Mouse (Mus musculus): Measurements from ENCODE around the gene Sgms2.

Sgms2 gene

GRCm38 (mm10) chr3:131491361-131491925 lies at the start of gene Sgms2:
Gene Sgms2, minus strand, starts transcription at chr3:131491411.
- no peak for DNase-seq

DNA sequence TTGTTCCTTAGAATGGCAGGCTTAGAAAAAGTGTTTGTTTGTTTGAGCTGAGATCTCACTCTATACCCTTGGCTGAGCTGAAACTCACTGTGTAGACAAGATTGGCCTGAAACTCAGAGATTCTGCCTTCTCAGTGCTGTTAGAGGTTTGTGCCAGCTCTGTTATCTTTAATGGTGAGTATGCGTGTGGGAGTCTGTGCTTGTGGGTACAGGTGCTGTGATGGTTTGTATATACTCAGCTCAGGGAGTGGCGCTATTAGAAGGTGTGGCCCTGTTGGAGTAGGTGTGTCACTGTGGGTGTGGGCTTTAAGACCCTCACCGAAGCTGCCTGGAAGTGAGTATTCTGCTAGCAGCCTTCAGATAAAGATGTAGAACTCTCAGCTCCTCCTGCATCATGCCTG lies 34.0 kb upstream of the Sgms2 start:
- DNase-seq = no peak

DNA sequence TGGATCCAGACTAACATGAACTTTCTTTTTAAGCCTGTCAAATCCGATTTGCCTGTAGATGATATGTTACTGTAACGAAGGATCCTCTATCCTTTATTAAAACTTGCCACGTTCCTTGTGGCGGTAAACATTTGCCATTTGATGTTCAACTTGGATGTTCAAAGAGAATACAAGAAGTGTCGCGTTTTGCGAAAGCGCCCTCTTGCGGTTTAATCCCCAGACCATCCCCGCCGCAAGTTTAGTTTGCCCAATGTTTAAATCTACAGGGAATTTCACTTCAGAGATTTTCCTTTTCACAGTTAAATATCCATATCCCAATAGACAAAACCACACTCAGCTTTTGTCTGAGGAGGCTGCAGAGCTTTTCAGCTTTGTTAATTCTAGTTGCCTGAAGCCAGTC lies 33.6 kb upstream of the Sgms2 start:
- peak; percentile 12 to 20 for DNase-seq

GRCm38 (mm10) chr3:131524210-131524609 lies 33.0 kb upstream of the Sgms2 start:
- no peak for DNase-seq

GRCm38 (mm10) chr3:131523749-131524148 lies 32.5 kb upstream of the Sgms2 start:
- DNase-seq = no peak

- peak in 1 of 2 experiments; percentile 40 for DNase-seq
Observed at GRCm38 (mm10) chr3:131522243-131522642, 31.0 kb upstream of the Sgms2 start.

GRCm38 (mm10) chr3:131521206-131521605 lies 30.0 kb upstream of the Sgms2 start:
- DNase-seq = no peak

GRCm38 (mm10) chr3:131517756-131518155 lies 26.5 kb upstream of the Sgms2 start:
- DNase-seq = no peak

GRCm38 (mm10) chr3:131516332-131516999 lies 25.3 kb upstream of the Sgms2 start:
- DNase-seq = peak; percentile 16 to 29

GRCm38 (mm10) chr3:131511616-131512015 lies 20.4 kb upstream of the Sgms2 start:
- DNase-seq = no peak

- no peak for DNase-seq
Observed at GRCm38 (mm10) chr3:131508024-131508423, 16.8 kb upstream of the Sgms2 start.

DNA sequence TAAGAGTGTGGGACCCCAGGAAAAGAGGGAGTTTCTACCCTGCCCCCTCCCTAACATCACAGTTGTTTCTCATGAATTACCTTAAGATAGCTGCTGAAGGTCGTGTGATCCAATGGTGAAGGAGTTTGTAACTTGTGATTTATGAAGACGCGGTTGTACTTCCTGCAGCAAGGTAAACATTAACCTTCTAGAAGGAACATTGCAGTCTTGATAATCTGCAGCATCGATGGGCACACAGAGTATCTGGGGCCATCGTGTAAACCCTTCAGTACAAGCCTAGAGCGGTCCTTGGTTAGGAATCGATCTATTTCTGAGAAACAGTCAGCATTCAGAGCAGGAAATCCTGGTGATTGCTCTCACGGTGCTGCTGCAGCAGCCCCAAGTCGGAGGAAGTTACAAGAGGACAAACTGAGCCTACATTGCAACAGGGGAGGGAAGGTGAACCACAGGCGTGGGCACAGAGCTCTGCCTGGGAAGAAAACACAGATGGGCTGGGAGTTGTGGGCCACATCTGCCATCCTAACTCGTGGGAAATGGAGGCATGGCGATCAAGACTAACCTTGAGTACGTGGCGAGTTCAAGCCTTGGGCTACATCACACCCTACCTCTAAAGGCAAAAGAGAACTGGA lies 13.5 kb upstream of the Sgms2 start:
- no peak for DNase-seq

GRCm38 (mm10) chr3:131501677-131502370 lies 10.6 kb upstream of the Sgms2 start:
- DNase-seq = no peak

GRCm38 (mm10) chr3:131499651-131500050 lies 8.4 kb upstream of the Sgms2 start:
- no peak for DNase-seq

DNA sequence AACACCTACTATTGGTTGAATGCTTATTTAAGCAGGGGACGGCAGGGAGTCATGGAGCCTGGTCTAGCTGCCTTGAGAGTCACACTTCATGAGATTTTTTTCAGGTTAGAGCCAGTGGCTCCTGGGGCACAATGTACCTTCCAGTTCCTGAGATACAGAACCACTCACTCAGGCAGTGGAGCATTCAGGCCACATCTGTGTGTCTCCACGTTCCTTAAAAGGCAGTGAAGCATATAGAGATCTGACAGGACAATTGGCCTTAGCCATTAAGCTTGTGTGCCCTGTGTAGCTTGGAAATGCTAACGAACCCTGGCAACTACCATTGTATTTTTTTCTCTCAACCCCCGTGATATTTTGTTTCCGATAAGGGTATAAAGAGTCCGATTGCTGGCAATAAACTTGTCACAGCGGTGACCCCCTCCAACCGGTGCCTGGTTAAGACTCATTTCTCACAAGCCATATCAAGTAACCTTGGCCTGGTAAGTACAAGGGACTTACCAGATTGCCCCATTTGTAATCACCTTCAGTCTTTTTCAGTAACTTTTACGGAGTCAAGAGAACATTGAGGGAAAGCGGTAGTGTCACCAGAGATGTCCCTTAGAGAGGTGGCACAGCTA lies 5.4 kb upstream of the Sgms2 start:
- no peak for DNase-seq

DNA sequence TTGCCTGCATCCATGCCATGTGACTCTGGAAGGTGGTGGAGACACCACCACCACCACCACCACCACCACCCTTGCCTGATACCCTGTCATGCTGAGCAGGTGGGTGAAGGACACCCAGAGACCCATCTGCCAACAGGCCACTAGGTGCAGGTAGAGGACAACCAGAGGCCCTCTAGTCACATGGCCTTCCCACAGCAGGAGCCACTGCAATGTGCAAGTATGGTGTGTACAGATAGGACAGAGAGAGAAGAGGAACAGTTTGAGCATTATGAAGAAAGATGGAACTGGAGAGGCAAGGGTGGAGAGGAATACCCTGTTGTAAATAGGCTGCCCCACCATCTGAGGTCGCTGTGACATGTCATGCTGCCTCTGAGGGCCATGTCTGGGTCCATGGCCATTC lies 3.9 kb upstream of the Sgms2 start:
- DNase-seq = no peak

GRCm38 (mm10) chr3:131493194-131493593 lies 2.0 kb upstream of the Sgms2 start:
- DNase-seq = no peak

- DNase-seq = no peak
Observed at GRCm38 (mm10) chr3:131491980-131492379, 769 bp upstream of the Sgms2 start.

GRCm38 (mm10) chr3:131490143-131490908 lies 885 bp downstream of the Sgms2 start:
- DNase-seq = peak; percentile 86 to 91

GRCm38 (mm10) chr3:131489657-131490142 lies 1.5 kb downstream of the Sgms2 start:
- DNase-seq = peak; percentile 49 to 53

DNA sequence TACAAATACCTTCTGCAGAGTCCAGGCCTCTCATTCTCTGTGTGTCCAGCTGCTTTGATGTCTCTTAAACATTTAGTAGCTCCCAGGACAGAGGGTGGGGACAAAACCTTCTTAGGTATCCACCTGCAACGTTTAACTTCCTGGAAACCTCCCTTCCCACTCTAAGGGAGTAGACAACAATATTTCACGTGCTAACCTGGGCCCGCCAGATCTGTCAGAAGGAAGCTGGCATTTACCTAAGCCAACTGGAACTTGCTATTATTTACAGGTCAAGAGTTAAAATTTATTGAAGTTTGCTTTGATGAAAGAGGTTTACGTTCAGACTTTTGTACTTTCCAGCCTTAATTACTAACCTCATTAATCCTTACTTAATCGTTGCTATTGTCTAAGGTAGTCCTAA lies 2.2 kb downstream of the Sgms2 start:
- DNase-seq = peak in 1 of 2 experiments; percentile 30

DNA sequence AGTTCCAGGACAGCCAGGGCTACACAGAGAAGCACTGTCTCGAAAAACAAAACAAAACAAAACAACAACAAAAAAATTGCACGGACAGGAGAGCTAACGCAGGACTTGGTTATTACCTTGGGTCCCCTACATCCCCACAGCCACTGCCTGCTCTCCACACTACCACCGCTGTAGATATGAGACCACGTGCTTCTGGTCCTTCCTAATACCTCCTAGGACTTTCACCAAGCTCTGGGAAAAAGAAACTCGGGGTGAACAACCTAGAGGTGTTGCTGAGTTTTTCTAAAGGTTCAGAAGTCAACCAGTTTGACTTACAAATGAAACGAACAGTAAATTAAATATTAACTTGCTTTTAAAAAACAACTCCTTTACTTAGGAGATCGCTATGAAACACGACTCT lies 2.8 kb downstream of the Sgms2 start:
- no peak for DNase-seq
